Mouse (Mus musculus) CD4-positive, CD25-positive, alpha-beta regulatory T cell, adult 4 months (primary cell): ENCODE results near the gene Olfr1250. TPM values are rescaled to one million over a fixed set of nuclear protein-coding genes. Genes with fewer than 3 reads are reported as not detected.
"Not testable (repeated sequence)": the region's sequence is repeated elsewhere in the genome, so short reads cannot be mapped to it uniquely, and the experiment has no call there.

Experiments
- ATAC-seq: one replicate; pipeline ENCODE4 v1.8.0; 2017
- polyA plus RNA-seq, 2 experiments: library from polyadenylated mRNA; unstranded; fragments of 100-300 nt; shearing (Covaris generic); gene quantifications; one replicate each; pipeline ENCODE4 v1.2.1; 2017

Gene Olfr1250
- polyA plus RNA-seq: not detected

DNA sequence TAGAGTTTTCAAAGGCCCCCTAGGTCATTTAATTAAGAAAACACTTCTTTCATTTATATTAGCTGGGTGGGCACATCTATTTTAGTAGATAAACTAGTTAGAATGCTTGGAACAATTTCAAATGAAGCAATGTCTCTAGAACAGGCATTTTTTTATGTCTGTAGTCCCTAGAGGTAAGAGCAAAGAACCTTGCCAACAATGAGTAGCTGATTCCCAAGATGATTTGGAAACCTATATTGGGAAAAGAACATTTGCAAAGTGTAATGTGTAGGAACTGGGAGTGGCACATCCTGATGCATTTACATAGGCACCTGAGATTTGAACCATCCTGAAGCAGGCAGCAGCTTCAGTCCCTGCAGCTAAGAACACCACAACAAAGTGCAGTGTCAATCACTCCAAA is at the start of gene Olfr1250:
Gene Olfr1250, minus strand, starts transcription at position 101 of the 400 bp plus-strand sequence.
- ATAC-seq: no peak

DNA sequence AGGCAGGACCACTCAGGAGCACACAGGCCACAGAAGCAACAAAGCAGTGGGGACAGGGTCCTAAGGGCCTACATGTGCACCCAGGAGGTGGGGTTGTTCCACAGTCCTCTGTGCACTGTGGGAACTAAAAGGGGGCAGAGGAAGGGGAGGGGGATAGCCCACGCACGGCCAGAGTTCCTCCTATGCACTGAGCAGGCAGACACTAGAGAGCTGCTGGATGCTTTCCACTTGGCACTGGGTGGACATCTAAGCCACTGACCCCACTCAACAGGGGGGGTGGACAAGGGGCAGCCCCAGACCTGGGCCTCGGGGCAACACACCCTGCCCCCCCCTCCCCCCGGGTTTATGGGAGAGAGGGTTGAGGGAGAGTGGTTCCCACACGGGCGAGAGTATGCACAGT is 30.7 kb upstream of the Olfr1250 start:
- no peak for ATAC-seq

DNA sequence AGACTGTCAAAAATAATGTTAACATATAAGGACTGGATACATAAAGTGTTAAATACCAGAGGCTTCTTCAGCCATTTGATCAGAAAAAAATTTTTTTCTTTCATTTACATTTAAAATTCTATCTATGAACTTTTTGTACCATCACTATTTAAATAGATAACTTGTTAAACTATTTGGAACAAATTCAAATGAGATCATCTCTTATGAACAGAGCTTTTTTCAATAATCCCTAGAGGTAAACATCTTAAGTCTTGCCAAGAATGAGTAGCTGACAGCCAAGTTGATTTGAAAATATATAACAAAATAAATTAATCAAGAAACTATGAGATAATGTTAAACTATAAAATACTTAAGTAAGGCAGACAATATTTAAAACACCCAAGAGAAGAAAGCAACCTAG is 10.6 kb upstream of the Olfr1250 start, which contains the start of gene Olfr1251:
Gene Olfr1251, minus strand, starts transcription at position 101 of the 400 bp plus-strand sequence.
- no peak for ATAC-seq

DNA sequence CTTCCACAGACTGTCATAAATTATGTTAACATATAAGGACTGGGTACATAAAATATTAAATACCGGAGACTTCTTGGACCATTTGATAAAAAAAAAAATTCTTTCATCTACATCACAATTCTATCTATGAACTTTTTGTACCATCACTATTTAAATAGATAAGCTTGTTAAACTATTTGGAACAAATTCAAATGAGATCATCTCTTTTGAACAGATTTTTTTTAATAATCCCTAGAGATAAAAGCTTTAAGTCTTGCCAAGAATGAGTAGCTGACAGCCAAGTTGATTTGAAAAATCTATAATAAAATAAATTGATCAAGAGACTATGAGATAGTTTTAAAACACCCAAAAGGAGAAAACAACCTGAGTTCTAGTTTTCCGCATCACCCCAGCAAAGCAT is 26.4 kb downstream of the Olfr1250 start, which contains the start of gene Olfr1249:
Gene Olfr1249, minus strand, starts transcription at position 101 of the 400 bp plus-strand sequence.
- no peak for ATAC-seq

DNA sequence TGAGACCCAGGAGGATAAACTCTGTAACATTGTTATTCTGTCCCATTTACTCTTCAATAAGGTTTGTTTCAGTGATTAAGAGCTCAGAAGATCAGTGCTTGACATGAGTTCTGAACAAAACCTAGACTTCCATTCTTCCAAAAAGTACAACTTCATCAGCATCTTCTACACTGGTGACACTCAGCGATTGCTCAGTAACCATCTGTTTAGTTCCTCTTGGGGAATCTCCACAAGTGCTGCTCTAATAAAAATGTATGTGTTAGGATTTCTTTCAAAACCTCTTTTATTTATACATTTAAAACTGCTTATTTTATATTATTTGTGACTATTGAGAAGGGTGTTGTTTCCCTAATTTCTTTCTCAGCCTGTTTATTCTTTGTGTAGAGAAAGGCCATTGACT is 43.1 kb downstream of the Olfr1250 start, which contains the start of gene Olfr1248:
Gene Olfr1248, minus strand, starts transcription at position 101 of the 400 bp plus-strand sequence.
- ATAC-seq: not testable (repeated sequence)

DNA sequence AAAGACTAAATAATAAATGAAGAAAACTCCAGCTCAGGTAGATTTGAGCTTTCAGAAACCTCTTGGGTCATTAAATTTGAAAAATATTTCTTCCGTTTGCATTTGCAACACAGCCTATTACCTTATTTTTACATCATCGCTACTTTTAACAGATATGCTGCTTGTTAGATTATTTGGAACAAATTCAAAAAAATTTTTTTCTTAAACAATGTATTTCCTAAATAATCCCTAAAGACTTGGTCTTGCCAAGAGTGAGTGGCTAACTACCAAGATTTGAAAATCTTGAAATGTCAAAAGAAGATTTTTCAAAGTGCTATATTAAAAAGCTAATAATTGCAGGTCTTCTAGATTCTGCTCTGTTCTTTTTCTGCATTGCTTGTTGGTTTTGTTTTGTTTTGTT is 47.2 kb downstream of the Olfr1250 start, which contains the start of gene Olfr1247:
Gene Olfr1247, minus strand, starts transcription at position 101 of the 400 bp plus-strand sequence.
- ATAC-seq: no peak

Other genes with a start within 250 kb of the Olfr1250 start
- gene Olfr1239, start 241.1 kb downstream of the Olfr1250 start, polyA plus RNA-seq: not detected
- gene Olfr1240, start 218.5 kb downstream of the Olfr1250 start, polyA plus RNA-seq: not detected
- not detected for gene Olfr1241, start 174.3 kb downstream of the Olfr1250 start, polyA plus RNA-seq
- gene Olfr1242, start 163.1 kb downstream of the Olfr1250 start, polyA plus RNA-seq: not detected
- gene Olfr1243, start 130.0 kb downstream of the Olfr1250 start, polyA plus RNA-seq: not detected
- under 1 TPM in 1 of 2 experiments, not detected in 1; 0.23 TPM for gene Olfr1245, start 83.0 kb downstream of the Olfr1250 start, polyA plus RNA-seq
- not detected for gene Olfr1246, start 68.3 kb downstream of the Olfr1250 start, polyA plus RNA-seq
- gene Olfr1247, start 47.3 kb downstream of the Olfr1250 start, polyA plus RNA-seq: under 1 TPM in 1 of 2 experiments, not detected in 1; 0.05 TPM
- gene Olfr1248, start 43.2 kb downstream of the Olfr1250 start, polyA plus RNA-seq: not detected
- not detected for gene Olfr1249, start 26.5 kb downstream of the Olfr1250 start, polyA plus RNA-seq
- gene Olfr1251, start 10.5 kb upstream of the Olfr1250 start, polyA plus RNA-seq: not detected
- not detected for gene Olfr1252, start 63.5 kb upstream of the Olfr1250 start, polyA plus RNA-seq
- gene Olfr1253, start 95.6 kb upstream of the Olfr1250 start, polyA plus RNA-seq: under 1 TPM in 1 of 2 experiments, not detected in 1; 0.34 TPM
- not detected for gene Olfr1254, start 132.2 kb upstream of the Olfr1250 start, polyA plus RNA-seq
- not detected for gene Olfr1255, start 150.6 kb upstream of the Olfr1250 start, polyA plus RNA-seq
- not detected for gene Olfr1256, start 180.1 kb upstream of the Olfr1250 start, polyA plus RNA-seq
- not detected for gene Olfr48, start 186.7 kb upstream of the Olfr1250 start, polyA plus RNA-seq
- gene Olfr1257, start 217.0 kb upstream of the Olfr1250 start, polyA plus RNA-seq: not detected